Mouse (Mus musculus) frontal cortex, adult 2 months (tissue): ENCODE results near the gene Slc41a1. TPM values are rescaled to one million over a fixed set of nuclear protein-coding genes. Genes with fewer than 3 reads are reported as not detected.
A peak's percentile ranks its signal among the peaks of the same experiment; 100 is the strongest.

Source experiments
- DNase-seq, 2 experiments: peaks; one replicate each; pipeline ENCODE4 v3.0.0; 2022; ENCODE audit warnings: low spot score in 1 of 2; ENCODE audit errors: extremely low spot score in 1 of 2
- polyA plus RNA-seq: library from polyadenylated mRNA; depleted of rRNA; stranded (reverse); fragments of >200 nt; gene quantifications from 2 replicates; pipeline ENCODE4 v1.2.3, GENCODE M21; 2012; rRNA removed

The Slc41a1 gene
- polyA plus RNA-seq, 1 experiment: 37.3 TPM

- DNase-seq: no peak
Measured at GRCm38 (mm10) chr1:131879816-131880215, 52.5 kb downstream of the Slc41a1 start.

GRCm38 (mm10) chr1:131882787-131883186 is 55.5 kb downstream of the Slc41a1 start:
- no peak for DNase-seq

- no peak for DNase-seq
Measured at GRCm38 (mm10) chr1:131886173-131886572, 58.9 kb downstream of the Slc41a1 start.

GRCm38 (mm10) chr1:131886641-131887040 is 59.3 kb downstream of the Slc41a1 start:
- DNase-seq: peak in 1 of 2 experiments; percentile 42

GRCm38 (mm10) chr1:131890043-131890658 is 62.9 kb downstream of the Slc41a1 start:
- DNase-seq: no peak

GRCm38 (mm10) chr1:131891436-131891835 is 64.1 kb downstream of the Slc41a1 start:
- no peak for DNase-seq

Other genes with a start within 250 kb of the Slc41a1 start
- not detected in 2 replicates for gene Avpr1b, start 228.3 kb upstream of the Slc41a1 start, polyA plus RNA-seq
- gene Ctse, start 189.2 kb upstream of the Slc41a1 start, polyA plus RNA-seq: not detected in 2 replicates
- gene Rab7b, start 138.8 kb upstream of the Slc41a1 start, polyA plus RNA-seq: 2.7 and 3.4 TPM in 2 replicates
- 0.06 TPM in 1 of 2 replicates, not detected in the other for gene Slc26a9, start 83.5 kb upstream of the Slc41a1 start, polyA plus RNA-seq
- 2.3 and 2.5 TPM in 2 replicates for gene Pm20d1, start 30.1 kb upstream of the Slc41a1 start, polyA plus RNA-seq
- gene Rab29, start 39.7 kb downstream of the Slc41a1 start, polyA plus RNA-seq: 10.2 and 10.6 TPM in 2 replicates
- gene Nucks1, start 83.0 kb downstream of the Slc41a1 start, polyA plus RNA-seq: 63.2 and 63.8 TPM in 2 replicates
- 1.4 and 2.0 TPM in 2 replicates for gene Slc45a3, start 135.5 kb downstream of the Slc41a1 start, polyA plus RNA-seq
- gene Elk4, start 180.1 kb downstream of the Slc41a1 start, polyA plus RNA-seq: 22.7 and 23.2 TPM in 2 replicates
- gene Mfsd4a, start 240.6 kb downstream of the Slc41a1 start, polyA plus RNA-seq: 44.8 and 53.1 TPM in 2 replicates